Mouse (Mus musculus): ENCODE results near the gene Taar7b.

GRCm38 (mm10) chr10:23978901-23979705, 20.6 kb upstream of the Taar7b start:
- TF ChIP-seq CTCF (IDR thresholded peaks at IDR 0.05; ENCODE audit: insufficient read depth, low read depth, low read length) = peak; percentile 56
- no peak for TF ChIP-seq POLR2A (IDR thresholded peaks at IDR 0.05; ENCODE audit: insufficient read depth, low read depth, low read length)

Data from olfactory bulb, adult 2 months (tissue).